Mouse (Mus musculus) heart, postnatal 4 days (tissue): Measurements from ENCODE around the gene 1810046K07Rik. TPM values are rescaled to one million over a fixed set of nuclear protein-coding genes. Genes with fewer than 3 reads are reported as not detected.

ENCODE experiments used
- DNase-seq: peaks from one replicate; pipeline ENCODE4 v3.0.0; 2021
- total RNA-seq, 2 experiments: library from RNA; stranded (reverse); gene quantifications; 2 replicates each; pipeline ENCODE4 v1.2.3; 2021

The 1810046K07Rik gene
- total RNA-seq, 2 experiments from 2014 or later, result not detected

GRCm38 (mm10) chr9:51303980-51304379 is 24.7 kb downstream of the 1810046K07Rik start:
- no peak for DNase-seq

GRCm38 (mm10) chr9:51293541-51293940 is 35.2 kb downstream of the 1810046K07Rik start:
- no peak for DNase-seq

GRCm38 (mm10) chr9:51292674-51293073 is 36.0 kb downstream of the 1810046K07Rik start:
- DNase-seq, result peak; percentile 77

GRCm38 (mm10) chr9:51290980-51291379 is 37.7 kb downstream of the 1810046K07Rik start:
- no peak for DNase-seq

- no peak for DNase-seq
Observed at GRCm38 (mm10) chr9:51286079-51286478, 42.6 kb downstream of the 1810046K07Rik start.

GRCm38 (mm10) chr9:51278500-51279381 is 50.0 kb downstream of the 1810046K07Rik start, which contains the start of gene Colca2:
Colca2 (minus strand) TSS chr9:51278569.
- peak; percentile 87 for DNase-seq

- no peak for DNase-seq
Observed at GRCm38 (mm10) chr9:51277834-51278498, 50.8 kb downstream of the 1810046K07Rik start.

GRCm38 (mm10) chr9:51274678-51275077 is 54.0 kb downstream of the 1810046K07Rik start:
- DNase-seq, result no peak

GRCm38 (mm10) chr9:51273581-51274154 is 55.0 kb downstream of the 1810046K07Rik start:
- DNase-seq, result no peak

- DNase-seq, result no peak
Observed at GRCm38 (mm10) chr9:51272102-51272501, 56.6 kb downstream of the 1810046K07Rik start.

- no peak for DNase-seq
Observed at GRCm38 (mm10) chr9:51271073-51271472, 57.6 kb downstream of the 1810046K07Rik start.

GRCm38 (mm10) chr9:51268852-51269251 is 59.9 kb downstream of the 1810046K07Rik start:
- no peak for DNase-seq

- no peak for DNase-seq
Observed at GRCm38 (mm10) chr9:51258426-51258825, 70.3 kb downstream of the 1810046K07Rik start.

- DNase-seq, result no peak
Observed at GRCm38 (mm10) chr9:51256780-51257502, 71.8 kb downstream of the 1810046K07Rik start.

Other genes starting within 250 kb of the 1810046K07Rik start
- not detected for gene 4833427G06Rik, start 226.8 kb downstream of the 1810046K07Rik start, total RNA-seq
- not detected for gene Gm32742, start 163.4 kb downstream of the 1810046K07Rik start, total RNA-seq
- under 1 TPM; 0.32 to 0.45 TPM for gene Pou2af1, start 115.2 kb downstream of the 1810046K07Rik start, total RNA-seq
- 1 to 10 TPM; 1.2 to 2.2 TPM for gene Colca2, start 50.3 kb downstream of the 1810046K07Rik start, total RNA-seq